Mouse (Mus musculus): ENCODE measurements around the gene Kcnh6. TPM values are rescaled to one million over a fixed set of nuclear protein-coding genes. Genes with fewer than 3 reads are reported as not detected.

Kcnh6 gene
- polyA plus RNA-seq, 1 experiment = not detected

DNA sequence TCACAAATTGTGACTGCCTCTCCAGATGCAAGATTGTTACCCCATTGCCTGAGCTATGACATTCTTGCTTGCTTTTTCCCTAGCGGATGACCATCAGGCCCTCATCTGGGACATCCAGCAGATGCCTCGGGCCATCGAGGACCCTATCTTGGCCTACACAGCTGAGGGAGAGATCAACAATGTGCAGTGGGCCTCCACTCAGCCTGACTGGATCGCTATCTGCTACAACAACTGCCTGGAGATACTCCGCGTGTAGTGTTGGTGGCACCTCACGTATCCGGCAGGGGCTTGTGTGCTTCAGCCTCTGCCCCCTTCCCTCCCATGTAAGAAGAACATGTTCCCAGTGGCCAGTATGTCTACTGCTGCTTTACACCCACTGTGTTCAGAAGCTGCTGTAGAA, 46.7 kb downstream of the Kcnh6 start:
- Histone ChIP-seq H3K36me3 (ENCODE audit: control insufficient read depth, insufficient read depth) (peaks cover 38% of the 10 kb centered on the region), H3K79me2 (ENCODE audit: control insufficient read depth, insufficient read depth) (no peaks in the 10 kb centered on the region), H3K4me2 (ENCODE audit: low read depth) (no peak overlapping the region), H3K4me3 (no peak overlapping the region), H3ac (ENCODE audit: control insufficient read depth, insufficient read length) (no peak overlapping the region), H3K27me3 (ENCODE audit: control insufficient read depth, insufficient read depth, insufficient read length) (no peaks in the 10 kb centered on the region)
- TF ChIP-seq MYOG (IDR thresholded peaks at IDR 0.05; ENCODE audit: control insufficient read depth in 1 of 3, insufficient read depth in 1 of 3, insufficient read length in 2 of 3, low read depth in 2 of 3) (no peak), REST (IDR thresholded peaks at IDR 0.05; ENCODE audit: insufficient read depth, insufficient read length) (no peak), SRF (IDR thresholded peaks at IDR 0.05; ENCODE audit: control insufficient read depth, insufficient read length, low read depth) (no peak), MYOD1 (IDR thresholded peaks at IDR 0.05; ENCODE audit: control insufficient read depth in 1 of 3, insufficient read length in 2 of 3, low read depth in 2 of 3) (no peak), USF1 (IDR thresholded peaks at IDR 0.05; ENCODE audit: low read depth) (no peak), TCF3 (IDR thresholded peaks at IDR 0.05; ENCODE audit: insufficient read length, low read depth) (no peak), POLR2AphosphoS2 (IDR thresholded peaks at IDR 0.05; ENCODE audit: insufficient read length, low read depth) (no peak), CEBPB (IDR thresholded peaks at IDR 0.05; ENCODE audit: insufficient read depth, poor library complexity, severe bottlenecking) (no peak), E2F4 (IDR thresholded peaks at IDR 0.05; ENCODE audit: insufficient read depth) (no peak), POLR2A (IDR thresholded peaks at IDR 0.05; ENCODE audit: insufficient read length, low read depth) (no peak), MAX (IDR thresholded peaks at IDR 0.05; ENCODE audit: low read depth) (no peak), TCF12 (IDR thresholded peaks at IDR 0.05; ENCODE audit: insufficient read depth, poor library complexity, severe bottlenecking) (no peak)

DNA sequence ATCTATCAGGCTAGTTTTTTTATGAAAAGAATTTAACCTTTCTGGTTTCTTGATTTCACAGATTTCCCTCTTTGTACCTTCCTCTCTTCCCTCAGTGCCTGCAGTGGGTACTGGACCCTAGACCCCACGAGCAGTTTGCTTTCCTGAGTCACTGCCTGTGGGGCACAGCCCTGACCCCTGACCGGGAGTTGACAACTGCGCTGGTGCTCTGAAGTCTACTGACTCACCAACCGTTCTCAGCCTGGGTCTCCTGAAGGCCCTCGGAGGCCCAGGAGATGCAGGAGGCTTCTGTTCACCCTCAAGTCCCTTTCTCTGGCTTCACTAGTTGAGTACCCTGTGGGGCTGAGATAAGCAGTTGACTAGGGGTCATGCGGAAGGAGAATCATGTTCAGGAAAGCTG, 47.4 kb downstream of the Kcnh6 start:
- H3ac ChIP-seq (ENCODE audit: control insufficient read depth, insufficient read length) = no peak overlapping the region
- H3K4me2 ChIP-seq (ENCODE audit: low read depth) = no peak overlapping the region
- no peaks in the 10 kb centered on the region for H3K79me2 ChIP-seq (ENCODE audit: control insufficient read depth, insufficient read depth)
- no peaks in the 10 kb centered on the region for H3K27me3 ChIP-seq (ENCODE audit: control insufficient read depth, insufficient read depth, insufficient read length)
- TF ChIP-seq MYOG (IDR thresholded peaks at IDR 0.05; ENCODE audit: control insufficient read depth in 1 of 3, insufficient read depth in 1 of 3, insufficient read length in 2 of 3, low read depth in 2 of 3) = no peak
- TF ChIP-seq MYOD1 (IDR thresholded peaks at IDR 0.05; ENCODE audit: control insufficient read depth in 1 of 3, insufficient read length in 2 of 3, low read depth in 2 of 3) = no peak
- TF ChIP-seq POLR2AphosphoS2 (IDR thresholded peaks at IDR 0.05; ENCODE audit: insufficient read length, low read depth) = no peak
- TF ChIP-seq REST (IDR thresholded peaks at IDR 0.05; ENCODE audit: insufficient read depth, insufficient read length) = no peak
- TF ChIP-seq E2F4 (IDR thresholded peaks at IDR 0.05; ENCODE audit: insufficient read depth) = no peak
- TF ChIP-seq USF1 (IDR thresholded peaks at IDR 0.05; ENCODE audit: low read depth) = no peak
- TF ChIP-seq SRF (IDR thresholded peaks at IDR 0.05; ENCODE audit: control insufficient read depth, insufficient read length, low read depth) = no peak
- TF ChIP-seq CEBPB (IDR thresholded peaks at IDR 0.05; ENCODE audit: insufficient read depth, poor library complexity, severe bottlenecking) = no peak
- no peak for TF ChIP-seq TCF3 (IDR thresholded peaks at IDR 0.05; ENCODE audit: insufficient read length, low read depth)
- H3K36me3 ChIP-seq (ENCODE audit: control insufficient read depth, insufficient read depth) = peaks cover 37% of the 10 kb centered on the region
- H3K4me3 ChIP-seq = no peak overlapping the region

DNA sequence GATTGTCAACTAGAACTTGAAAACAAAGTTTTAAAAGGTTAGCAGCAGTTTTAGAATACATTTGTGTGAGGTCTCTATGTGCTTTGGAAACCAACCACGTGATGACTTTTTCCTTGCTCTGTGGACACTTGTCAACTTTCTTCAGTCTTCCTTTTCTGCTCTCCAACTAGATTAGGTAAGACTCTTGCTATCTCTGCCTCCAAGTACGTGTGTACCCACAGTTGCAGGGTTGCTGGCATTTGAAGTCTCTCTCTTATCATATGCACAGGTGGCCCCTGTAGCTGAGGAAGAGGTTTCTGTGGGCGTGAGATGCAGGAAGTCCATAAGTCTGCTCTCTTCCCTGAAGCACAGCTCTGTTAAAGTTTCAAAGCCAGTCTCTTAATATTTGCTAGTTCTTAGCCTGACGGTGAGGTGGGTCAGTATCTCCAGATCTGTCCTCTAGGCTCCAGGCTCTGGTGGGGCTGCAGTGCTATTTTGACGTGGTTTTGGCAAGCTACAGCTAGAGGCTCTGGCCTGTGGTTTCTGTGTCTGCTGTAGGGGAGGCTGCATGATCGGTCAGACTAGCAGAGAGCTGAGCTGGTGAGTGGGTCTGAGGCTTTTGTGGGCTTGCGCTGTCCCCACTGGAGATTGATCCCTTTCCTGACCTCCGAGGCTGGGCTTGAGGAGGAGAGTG, 49.0 kb downstream of the Kcnh6 start:
- Histone ChIP-seq H3K4me2 (ENCODE audit: low read depth) (no peak overlapping the region), H3K4me3 (no peak overlapping the region), H3K27me3 (ENCODE audit: control insufficient read depth, insufficient read depth, insufficient read length) (no peaks in the 10 kb centered on the region), H3K36me3 (ENCODE audit: control insufficient read depth, insufficient read depth) (peaks cover 30% of the 10 kb centered on the region), H3ac (ENCODE audit: control insufficient read depth, insufficient read length) (no peak overlapping the region), H3K79me2 (ENCODE audit: control insufficient read depth, insufficient read depth) (no peaks in the 10 kb centered on the region)
- TF ChIP-seq TCF12 (IDR thresholded peaks at IDR 0.05; ENCODE audit: insufficient read depth, poor library complexity, severe bottlenecking) = no peak
- no peak for TF ChIP-seq SRF (IDR thresholded peaks at IDR 0.05; ENCODE audit: control insufficient read depth, insufficient read length, low read depth)
- no peak for TF ChIP-seq USF1 (IDR thresholded peaks at IDR 0.05; ENCODE audit: low read depth)
- no peak for TF ChIP-seq POLR2AphosphoS2 (IDR thresholded peaks at IDR 0.05; ENCODE audit: insufficient read length, low read depth)
- no peak for TF ChIP-seq MYOD1 (IDR thresholded peaks at IDR 0.05; ENCODE audit: control insufficient read depth in 1 of 3, insufficient read length in 2 of 3, low read depth in 2 of 3)
- no peak for TF ChIP-seq MAX (IDR thresholded peaks at IDR 0.05; ENCODE audit: low read depth)
- no peak for TF ChIP-seq TCF3 (IDR thresholded peaks at IDR 0.05; ENCODE audit: insufficient read length, low read depth)
- no peak for TF ChIP-seq POLR2A (IDR thresholded peaks at IDR 0.05; ENCODE audit: insufficient read length, low read depth)
- TF ChIP-seq E2F4 (IDR thresholded peaks at IDR 0.05; ENCODE audit: insufficient read depth) = no peak
- no peak for TF ChIP-seq REST (IDR thresholded peaks at IDR 0.05; ENCODE audit: insufficient read depth, insufficient read length)
- TF ChIP-seq CEBPB (IDR thresholded peaks at IDR 0.05; ENCODE audit: insufficient read depth, poor library complexity, severe bottlenecking) = no peak
- no peak for TF ChIP-seq MYOG (IDR thresholded peaks at IDR 0.05; ENCODE audit: control insufficient read depth in 1 of 3, insufficient read depth in 1 of 3, insufficient read length in 2 of 3, low read depth in 2 of 3)

DNA sequence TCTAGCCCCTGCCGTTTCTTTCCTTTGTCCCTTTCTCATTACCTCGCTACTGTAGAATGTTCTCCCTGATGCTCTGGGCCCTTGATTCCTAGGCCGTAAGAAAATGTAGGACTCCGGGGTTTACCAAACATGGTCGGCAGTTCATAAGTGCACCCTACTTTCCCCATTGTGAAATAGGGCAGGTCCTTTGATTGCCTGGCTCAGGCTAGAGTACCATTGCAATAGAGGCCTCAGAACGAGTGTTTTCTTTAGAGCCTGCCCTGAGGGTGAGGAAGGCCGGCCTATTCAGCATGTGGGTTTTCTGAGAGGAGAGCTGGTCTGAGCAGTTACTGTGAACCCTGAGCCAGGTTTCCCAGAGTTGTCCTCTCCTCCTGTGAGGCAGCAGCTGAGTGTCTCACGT, 50.1 kb downstream of the Kcnh6 start:
- Histone ChIP-seq H3K4me2 (ENCODE audit: low read depth) (no peak overlapping the region), H3K79me2 (ENCODE audit: control insufficient read depth, insufficient read depth) (no peaks in the 10 kb centered on the region), H3ac (ENCODE audit: control insufficient read depth, insufficient read length) (no peak overlapping the region), H3K4me3 (no peak overlapping the region), H3K36me3 (ENCODE audit: control insufficient read depth, insufficient read depth) (peaks cover 26% of the 10 kb centered on the region), H3K27me3 (ENCODE audit: control insufficient read depth, insufficient read depth, insufficient read length) (no peaks in the 10 kb centered on the region)
- TF ChIP-seq E2F4 (IDR thresholded peaks at IDR 0.05; ENCODE audit: insufficient read depth) (no peak), POLR2AphosphoS2 (IDR thresholded peaks at IDR 0.05; ENCODE audit: insufficient read length, low read depth) (no peak), USF1 (IDR thresholded peaks at IDR 0.05; ENCODE audit: low read depth) (no peak), MYOD1 (IDR thresholded peaks at IDR 0.05; ENCODE audit: control insufficient read depth in 1 of 3, insufficient read length in 2 of 3, low read depth in 2 of 3) (no peak), REST (IDR thresholded peaks at IDR 0.05; ENCODE audit: insufficient read depth, insufficient read length) (no peak), MYOG (IDR thresholded peaks at IDR 0.05; ENCODE audit: control insufficient read depth in 1 of 3, insufficient read depth in 1 of 3, insufficient read length in 2 of 3, low read depth in 2 of 3) (no peak), TCF12 (IDR thresholded peaks at IDR 0.05; ENCODE audit: insufficient read depth, poor library complexity, severe bottlenecking) (no peak), CEBPB (IDR thresholded peaks at IDR 0.05; ENCODE audit: insufficient read depth, poor library complexity, severe bottlenecking) (no peak), MAX (IDR thresholded peaks at IDR 0.05; ENCODE audit: low read depth) (no peak)

Measured in myocyte (in vitro differentiated cells).